Mouse (Mus musculus) limb, embryonic 12.5 days (tissue): ENCODE data around the gene Meis2. TPM values are rescaled to one million over a fixed set of nuclear protein-coding genes. Genes with fewer than 3 reads are reported as not detected.
A peak's percentile ranks its signal among the peaks of the same experiment; 100 is the strongest.

Source experiments
- ATAC-seq: fragments of 200-750 bp; cut with Nextera tagmentation; 2 replicates; pipeline ENCODE4 v1.8.0; 2017; ENCODE audit warnings: low read depth, moderate TSS enrichment; ENCODE audit not compliant: insufficient number of reproducible peaks, insufficient read depth, low FRiP score, low TSS enrichment
- H3K27ac ChIP-seq: fragments of 300-500 bp; sonication (generic); 2 replicates; pipeline ENCODE4 v1.5.1; 2016; ENCODE audit warnings: mild to moderate bottlenecking, moderate library complexity
- H3K27me3 ChIP-seq: fragments of 300-500 bp; sonication (generic); 2 replicates; pipeline ENCODE4 v1.6.1; 2016; ENCODE audit warnings: mild to moderate bottlenecking, moderate library complexity
- H3K36me3 ChIP-seq: fragments of 300-500 bp; sonication (generic); 2 replicates; pipeline ENCODE4 v1.6.1; 2016; ENCODE audit warnings: mild to moderate bottlenecking, moderate library complexity
- H3K4me1 ChIP-seq: fragments of 300-500 bp; sonication (generic); replicated peaks from 2 replicates; pipeline ENCODE4 v1.6.1; 2016
- H3K4me2 ChIP-seq: fragments of 300-500 bp; sonication (generic); 2 replicates; pipeline ENCODE4 v1.6.1; 2016; ENCODE audit warnings: mild to moderate bottlenecking, moderate library complexity
- H3K4me3 ChIP-seq: fragments of 300-500 bp; sonication (generic); replicated peaks from 2 replicates; pipeline ENCODE4 v1.5.1; 2016; ENCODE audit warnings: mild to moderate bottlenecking
- H3K9ac ChIP-seq: fragments of 300-500 bp; sonication (generic); replicated peaks from 2 replicates; pipeline ENCODE4 v1.6.1; 2016; ENCODE audit warnings: mild to moderate bottlenecking, moderate library complexity
- H3K9me3 ChIP-seq: fragments of 300-500 bp; sonication (generic); 2 replicates; pipeline ENCODE4 v1.6.1; 2016; ENCODE audit warnings: mild to moderate bottlenecking, moderate library complexity
- WGBS: fragments of 180-500 bp; shearing (Covaris S2); methylation state at CpG from one replicate; pipeline ENCODE4 v1.1.7; 2016; 5-methylcytosine and 5-hydroxymethylcytosine counted together
- polyA plus RNA-seq: library from polyadenylated mRNA; unstranded; fragments of >200 nt; fragmentation: Nextera tagmentation; extraction: Ambion mirVana; gene quantifications from 2 replicates; pipeline ENCODE4 v1.2.1, GENCODE M21; 2016

The Meis2 gene
- polyA plus RNA-seq, 1 experiment from 2014 or later = 20.5 TPM

DNA sequence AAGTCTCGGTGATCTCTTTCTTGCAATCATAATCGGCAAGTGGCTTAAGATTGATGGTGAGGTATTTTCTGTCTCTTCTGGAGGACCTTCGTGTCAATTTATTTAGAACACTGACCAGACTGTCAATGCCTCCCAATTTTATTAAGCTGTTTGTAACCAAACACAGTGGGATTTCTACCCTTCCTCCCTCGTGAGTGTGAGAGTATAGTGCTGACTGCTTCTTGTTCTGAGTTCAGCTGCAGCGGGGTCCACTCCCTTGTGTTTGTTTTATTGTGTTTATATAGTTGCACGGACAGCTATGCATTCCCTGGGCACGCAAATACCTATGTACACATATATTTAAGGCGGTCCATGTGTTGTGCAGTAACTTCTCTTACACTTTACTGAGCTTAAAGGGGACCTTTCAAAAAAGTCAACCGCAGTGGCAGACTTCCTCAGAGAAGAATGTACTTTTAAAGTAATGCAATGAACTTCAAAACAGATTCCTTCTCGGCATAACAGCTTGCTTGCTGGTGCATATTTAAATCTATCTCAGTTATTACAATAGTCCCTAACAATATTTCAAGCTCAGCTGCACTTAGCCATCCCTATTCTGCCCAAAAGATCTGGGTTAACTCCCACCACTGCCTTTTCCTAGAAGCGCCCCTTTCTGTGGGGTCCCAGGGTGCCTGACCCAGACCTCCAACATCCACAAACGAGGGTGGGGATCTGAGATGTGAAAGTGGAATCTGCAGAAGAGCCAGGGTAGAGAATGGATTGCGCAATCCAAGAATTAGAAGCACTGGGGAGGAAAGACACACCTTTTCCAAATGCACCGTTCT lies 211.4 kb downstream of the Meis2 start:
- no peak overlapping the region for H3K27ac ChIP-seq
- 0 out of 2 replicates have a peak overlapping the region, but pooled peaks have one; percentile 46 for H3K4me2 ChIP-seq

DNA sequence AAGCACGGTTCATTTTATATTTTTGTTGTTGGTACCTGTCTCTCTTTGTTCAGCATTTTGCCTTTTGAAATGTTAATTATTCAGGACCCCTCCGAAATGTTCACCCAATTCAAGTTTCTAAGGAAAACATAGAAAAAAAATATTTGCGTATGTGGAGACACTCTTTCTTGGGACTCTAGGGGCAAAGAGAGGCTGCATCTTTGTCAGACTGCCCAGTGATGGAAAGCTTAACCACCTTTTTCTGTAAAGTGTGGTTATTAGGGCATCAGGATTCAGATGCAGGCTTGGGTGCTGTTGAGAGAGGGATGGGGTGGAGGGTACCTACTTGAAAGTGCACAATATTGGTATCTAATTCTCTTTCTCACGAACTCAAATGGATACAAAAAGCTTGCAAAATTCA lies 212.4 kb downstream of the Meis2 start:
- peaks cover 12% of the 10 kb centered on the region for H3K4me1 ChIP-seq
- H3K9ac ChIP-seq = no peak overlapping the region
- H3K27me3 ChIP-seq = peaks cover 86% of the 10 kb centered on the region
- no peaks in the 10 kb centered on the region for H3K9me3 ChIP-seq
- ATAC-seq = no peak
- no peak overlapping the region for H3K27ac ChIP-seq
- no peaks in the 10 kb centered on the region for H3K36me3 ChIP-seq
- H3K4me3 ChIP-seq = no peak overlapping the region
- WGBS = 15% methylated on average over 4 of the region's 4 CpGs
- no peak overlapping the region for H3K4me2 ChIP-seq

More for the DNA sequence above, 211.4 kb downstream of the Meis2 start:
- Histone ChIP-seq H3K4me1 (peaks cover 16% of the 10 kb centered on the region), H3K27me3 (peaks cover 89% of the 10 kb centered on the region), H3K4me3 (0 out of 2 replicates have a peak overlapping the region, but pooled peaks have one; percentile 16), H3K9ac (no peak overlapping the region), H3K9me3 (no peaks in the 10 kb centered on the region), H3K36me3 (no peaks in the 10 kb centered on the region)
- WGBS = 4% methylated on average over 14 of the region's 14 CpGs
- ATAC-seq = no peak

DNA sequence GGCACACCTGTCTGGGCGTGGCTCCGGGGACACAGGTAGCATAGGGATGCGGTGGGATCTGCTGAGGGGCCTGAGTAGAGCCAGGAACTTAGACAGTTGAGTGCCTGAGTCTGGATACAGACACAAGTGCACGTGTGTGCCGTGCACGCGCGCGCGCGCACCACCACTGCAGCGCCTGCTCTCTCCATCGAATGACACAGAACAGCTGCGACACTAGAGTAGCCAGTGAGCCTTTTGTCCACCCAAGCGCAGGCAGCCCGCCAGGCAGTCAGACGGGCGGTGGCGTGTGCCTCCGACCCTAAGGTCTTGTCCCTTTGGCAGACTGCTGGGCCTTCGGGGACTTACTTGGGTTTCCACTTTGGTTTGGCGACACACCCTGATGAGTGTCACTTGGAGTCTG lies 213.0 kb downstream of the Meis2 start:
- Histone ChIP-seq H3K4me1 (peaks cover 11% of the 10 kb centered on the region), H3K9ac (no peak overlapping the region), H3K36me3 (no peaks in the 10 kb centered on the region), H3K27ac (no peak overlapping the region), H3K4me2 (peak overlapping the region; percentile 50), H3K9me3 (no peaks in the 10 kb centered on the region), H3K4me3 (peak overlapping the region; percentile 31), H3K27me3 (peaks cover 80% of the 10 kb centered on the region)
- ATAC-seq = peak; percentile 21; the same call in 1 of the 2 replicates
- 1% methylated on average over 22 of the region's 22 CpGs for WGBS

DNA sequence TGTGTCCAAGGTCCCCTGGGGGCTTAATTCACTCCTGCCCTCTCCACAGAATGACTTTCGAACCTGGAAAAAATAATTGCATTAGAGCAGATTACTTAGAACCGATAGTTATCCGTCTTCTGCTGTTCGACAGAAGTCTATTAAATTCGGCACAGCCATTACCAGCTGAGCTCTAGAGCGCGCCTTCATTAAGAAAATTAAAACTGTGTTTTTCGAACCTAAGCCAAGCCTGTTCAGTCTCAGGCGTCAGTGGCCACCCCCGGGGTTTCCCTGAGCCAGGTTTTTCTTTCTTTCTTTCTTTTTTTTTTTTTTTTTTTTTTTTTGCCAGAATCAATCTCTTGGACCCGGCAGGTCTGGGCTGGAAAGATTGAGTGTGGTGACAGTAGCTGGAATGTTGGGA lies 213.5 kb downstream of the Meis2 start:
- ATAC-seq = no peak
- Histone ChIP-seq H3K27me3 (peaks cover 74% of the 10 kb centered on the region), H3K4me2 (0 out of 2 replicates have a peak overlapping the region, but pooled peaks have one; percentile 50), H3K9ac (no peak overlapping the region), H3K4me3 (peak overlapping the region; percentile 31; the same call in 1 of the 2 replicates), H3K36me3 (no peaks in the 10 kb centered on the region), H3K27ac (no peak overlapping the region), H3K4me1 (peaks cover 11% of the 10 kb centered on the region), H3K9me3 (no peaks in the 10 kb centered on the region)
- 7% methylated on average over 11 of the region's 11 CpGs for WGBS

DNA sequence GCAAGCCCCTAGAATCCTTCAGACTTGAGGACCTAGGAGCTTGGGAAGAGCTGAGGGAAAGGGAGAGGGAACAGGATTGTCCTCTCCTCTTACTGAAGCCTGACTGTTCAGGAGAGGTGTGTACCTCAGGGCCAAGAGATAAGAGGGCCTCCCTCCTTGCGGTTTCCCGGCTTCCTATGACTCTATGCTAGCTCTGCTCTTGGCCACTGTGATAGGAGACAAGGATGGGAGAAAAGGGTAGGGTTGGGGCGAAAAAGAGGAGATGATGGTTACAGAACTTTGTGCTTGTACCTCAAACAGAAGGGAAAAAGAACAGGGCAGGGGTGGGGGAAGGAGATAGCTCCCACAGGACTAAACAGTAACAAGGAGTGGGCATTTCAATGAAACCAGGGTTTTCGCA lies 214.7 kb downstream of the Meis2 start:
- WGBS = 93% methylated on average over 4 of the region's 4 CpGs
- no peak overlapping the region for H3K27ac ChIP-seq
- no peak overlapping the region for H3K4me3 ChIP-seq
- H3K36me3 ChIP-seq = no peaks in the 10 kb centered on the region
- ATAC-seq = no peak
- peaks cover 73% of the 10 kb centered on the region for H3K27me3 ChIP-seq
- H3K9ac ChIP-seq = no peak overlapping the region
- H3K4me1 ChIP-seq = peaks cover 11% of the 10 kb centered on the region
- H3K9me3 ChIP-seq = no peaks in the 10 kb centered on the region
- no peak overlapping the region for H3K4me2 ChIP-seq

DNA sequence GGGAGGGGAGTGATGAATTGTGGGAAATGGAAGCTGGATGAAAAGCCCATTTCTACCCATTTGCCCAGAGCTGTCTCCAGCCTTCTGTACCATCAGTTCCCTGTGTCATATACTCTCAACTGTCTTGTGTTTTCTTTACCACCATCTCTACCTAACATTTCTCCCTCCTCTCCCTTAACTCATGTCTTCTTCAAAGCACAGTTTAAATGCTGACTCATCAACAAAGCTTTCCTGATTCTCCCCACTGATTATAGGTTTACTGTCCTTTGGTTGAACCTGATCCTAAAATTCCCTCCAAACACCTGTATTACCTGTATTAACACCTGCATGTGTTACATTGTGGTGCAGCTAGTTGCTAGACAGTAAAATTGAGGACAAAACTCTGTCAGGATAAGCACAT lies 222.8 kb downstream of the Meis2 start:
- ATAC-seq = no peak
- H3K4me3 ChIP-seq = no peak overlapping the region

DNA sequence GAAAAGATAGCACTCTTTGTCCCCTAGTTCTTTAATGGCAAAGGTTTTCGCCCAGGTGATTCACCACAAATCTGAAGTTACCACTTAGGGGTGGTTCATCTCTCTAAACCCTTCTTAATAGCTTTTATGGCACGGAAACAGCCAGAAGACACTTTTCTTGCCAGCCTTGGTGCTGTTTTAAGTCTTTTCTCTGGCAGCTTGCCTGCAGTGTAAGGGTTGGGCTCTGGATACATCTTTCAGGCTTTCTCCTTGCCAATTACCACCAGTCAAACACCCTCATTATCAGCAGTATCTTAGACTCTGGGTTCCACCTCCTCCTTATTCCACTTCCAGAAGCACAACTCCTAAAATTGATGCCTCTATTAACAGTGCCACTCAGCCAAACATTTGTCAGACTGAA lies 229.6 kb downstream of the Meis2 start:
- no peak for ATAC-seq
- WGBS = 88% methylated on average over 2 of the region's 2 CpGs
- no peaks in the 10 kb centered on the region for H3K36me3 ChIP-seq

More for the DNA sequence above, 222.8 kb downstream of the Meis2 start:
- Histone ChIP-seq H3K9me3 (no peaks in the 10 kb centered on the region), H3K27me3 (peaks cover 6% of the 10 kb centered on the region; the same call in 1 of the 2 replicates), H3K4me2 (no peak overlapping the region), H3K36me3 (no peaks in the 10 kb centered on the region), H3K4me1 (no peaks in the 10 kb centered on the region), H3K27ac (no peak overlapping the region), H3K9ac (no peak overlapping the region)

DNA sequence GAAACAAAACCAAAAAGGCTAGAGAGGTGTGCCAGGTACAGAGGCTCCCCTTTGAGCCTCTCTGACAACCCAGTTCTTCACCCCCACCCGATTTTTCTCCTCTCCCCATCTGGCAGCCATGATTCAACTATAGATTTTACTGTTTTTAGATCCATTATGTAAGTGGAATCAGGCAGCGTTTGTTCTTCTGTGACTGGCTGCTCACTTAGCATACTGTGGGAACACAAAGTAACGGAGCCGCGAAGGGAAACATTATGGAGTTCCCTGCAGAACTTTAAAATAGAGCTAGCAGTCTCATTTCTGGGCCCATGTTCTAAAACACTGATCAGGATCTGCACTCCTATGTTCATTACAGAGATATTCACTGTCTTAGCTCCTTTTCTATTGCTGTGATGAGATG lies 243.3 kb downstream of the Meis2 start:
- H3K9me3 ChIP-seq = no peaks in the 10 kb centered on the region
- no peak overlapping the region for H3K9ac ChIP-seq
- no peak overlapping the region for H3K4me2 ChIP-seq
- no peak overlapping the region for H3K4me3 ChIP-seq
- WGBS = 93% methylated on average over 5 of the region's 5 CpGs
- H3K27me3 ChIP-seq = peaks cover 4% of the 10 kb centered on the region; the same call in 1 of the 2 replicates
- no peak for ATAC-seq
- no peak overlapping the region for H3K27ac ChIP-seq
- H3K36me3 ChIP-seq = no peaks in the 10 kb centered on the region
- no peaks in the 10 kb centered on the region for H3K4me1 ChIP-seq

More for the DNA sequence above, 229.6 kb downstream of the Meis2 start:
- Histone ChIP-seq H3K4me2 (no peak overlapping the region), H3K9me3 (no peaks in the 10 kb centered on the region), H3K27me3 (no peaks in the 10 kb centered on the region), H3K9ac (no peak overlapping the region), H3K27ac (no peak overlapping the region), H3K4me1 (no peaks in the 10 kb centered on the region), H3K4me3 (no peak overlapping the region)

DNA sequence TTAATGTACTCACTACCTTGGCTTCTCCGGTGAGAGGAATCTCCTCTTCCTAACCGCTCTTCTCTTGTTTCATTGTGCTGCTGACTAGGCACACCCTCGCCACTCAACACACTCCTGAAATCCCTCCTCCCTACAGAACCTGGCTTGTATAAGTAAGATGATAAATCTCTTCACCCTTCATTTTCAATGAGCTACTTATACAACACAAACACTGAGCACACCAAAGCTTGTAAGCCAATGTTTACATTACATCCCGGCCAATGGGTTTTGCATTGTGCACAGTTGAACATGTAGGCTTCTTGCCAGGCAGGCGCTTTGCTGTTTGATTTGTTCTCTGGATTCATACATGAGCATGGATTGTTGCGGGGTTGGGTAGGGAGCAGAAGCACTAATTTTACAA lies 247.7 kb downstream of the Meis2 start:
- no peak overlapping the region for H3K4me2 ChIP-seq
- H3K27me3 ChIP-seq = peaks cover 4% of the 10 kb centered on the region; the same call in 1 of the 2 replicates
- no peaks in the 10 kb centered on the region for H3K36me3 ChIP-seq
- no peak overlapping the region for H3K4me3 ChIP-seq
- WGBS = 86% methylated on average over 6 of the region's 6 CpGs
- no peak overlapping the region for H3K27ac ChIP-seq
- H3K9me3 ChIP-seq = no peaks in the 10 kb centered on the region
- no peak overlapping the region for H3K9ac ChIP-seq
- H3K4me1 ChIP-seq = peaks cover 12% of the 10 kb centered on the region
- no peak for ATAC-seq

DNA sequence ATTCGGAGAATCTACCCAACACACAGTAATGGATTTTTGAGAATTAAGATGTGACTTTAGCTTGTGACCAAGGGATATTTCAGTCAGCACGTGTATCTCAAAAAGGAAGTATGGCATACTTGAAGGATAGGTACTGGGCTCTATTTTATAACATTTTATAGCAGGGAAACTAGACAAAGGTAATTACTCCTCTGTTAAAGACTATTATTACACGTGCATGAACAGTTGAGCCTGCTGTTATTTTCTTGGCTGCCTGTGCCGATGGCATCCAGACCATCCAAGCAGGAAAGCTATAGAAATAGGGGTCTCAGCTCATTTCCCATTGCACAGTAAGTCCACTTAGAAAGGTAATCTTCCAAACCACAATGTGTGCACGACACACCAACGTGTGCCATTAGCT lies 251.9 kb downstream of the Meis2 start:
- Histone ChIP-seq H3K36me3 (no peaks in the 10 kb centered on the region), H3K4me2 (peak overlapping the region; percentile 54), H3K27me3 (peaks cover 4% of the 10 kb centered on the region; the same call in 1 of the 2 replicates), H3K9ac (no peak overlapping the region), H3K4me1 (peaks cover 16% of the 10 kb centered on the region), H3K4me3 (peak overlapping the region; percentile 20), H3K9me3 (no peaks in the 10 kb centered on the region), H3K27ac (no peak overlapping the region)
- no peak for ATAC-seq
- 24% methylated on average over 6 of the region's 6 CpGs for WGBS

DNA sequence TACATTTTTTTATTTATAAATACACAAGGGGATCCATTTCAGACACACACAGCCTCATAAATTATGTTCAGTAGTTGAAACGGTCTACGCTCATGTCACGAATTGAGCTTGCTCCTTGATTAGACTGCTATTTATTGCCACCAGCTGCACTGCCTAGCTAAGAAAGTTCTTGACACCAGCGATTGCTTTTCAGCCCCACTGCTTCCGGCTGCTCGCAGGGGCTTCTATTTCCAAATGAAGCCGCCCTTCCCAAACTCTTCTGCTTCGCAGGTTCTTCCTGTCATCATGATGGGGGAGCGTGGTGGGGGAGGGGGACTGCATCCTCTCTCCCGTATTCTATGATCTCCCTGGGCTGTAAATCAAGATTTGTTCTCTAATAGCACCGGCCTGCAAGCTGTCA lies 252.3 kb downstream of the Meis2 start:
- H3K4me3 ChIP-seq = peak overlapping the region; percentile 20
- ATAC-seq = no peak
- peak overlapping the region; percentile 54 for H3K4me2 ChIP-seq
- no peak overlapping the region for H3K9ac ChIP-seq
- H3K4me1 ChIP-seq = peaks cover 16% of the 10 kb centered on the region
- WGBS = 4% methylated on average over 11 of the region's 11 CpGs
- H3K27ac ChIP-seq = no peak overlapping the region
- no peaks in the 10 kb centered on the region for H3K36me3 ChIP-seq
- no peaks in the 10 kb centered on the region for H3K9me3 ChIP-seq
- H3K27me3 ChIP-seq = peaks cover 4% of the 10 kb centered on the region; the same call in 1 of the 2 replicates
